Mouse (Mus musculus): ENCODE data around the gene Sh3bp1. TPM values are rescaled to one million over a fixed set of nuclear protein-coding genes. Genes with fewer than 3 reads are reported as not detected.

The Sh3bp1 gene
- total and polyA plus RNA-seq, 3 experiments = 12.3 to 69.7 (median 23.8) TPM

- TF ChIP-seq MEF2A (IDR thresholded peaks at IDR 0.05; ENCODE audit: borderline replicate concordance, low read depth, low read length) (peak; percentile 71; the same call in 1 of the 2 replicates), ZKSCAN1 (IDR thresholded peaks at IDR 0.05; ENCODE audit: borderline replicate concordance, low read depth, low read length) (no peak), MAX (IDR thresholded peaks at IDR 0.05; ENCODE audit: low read length) (no peak), BHLHE40 (IDR thresholded peaks at IDR 0.05; ENCODE audit: low read depth, low read length) (no peak)
Observed at GRCm38 (mm10) chr15:78915660-78916017, 16.1 kb downstream of the Sh3bp1 start (continued).

GRCm38 (mm10) chr15:78916052-78916826 is 16.7 kb downstream of the Sh3bp1 start:
- dilution Hi-C loops (cut with MboI; ENCODE audit: extremely low pct_ligation_motif_present, extremely low pct_unique_long_range_greater_than_20kb, low sequenced_read_pairs) = no loop called here
- no peak overlapping the region for H3K4me3 ChIP-seq (replicated peaks in 1 of 3; ENCODE audit: low read depth in 2 of 3, low read length in 2 of 3, poor library complexity in 1 of 3)
- peaks cover 10 to 31% of the 10 kb centered on the region in 2 experiments for H3K4me1 ChIP-seq (ENCODE audit: control insufficient read depth in 1 of 2, insufficient read depth in 2 of 2)
- H3K27ac ChIP-seq (ENCODE audit: insufficient read depth, low read depth) = no peak overlapping the region
- peaks cover 8% of the 10 kb centered on the region for H3K9me3 ChIP-seq (replicated peaks; ENCODE audit: low read length)
- H3K27me3 ChIP-seq (replicated peaks) = no peaks in the 10 kb centered on the region
- H3K36me3 ChIP-seq (replicated peaks in 1 of 2; ENCODE audit: control insufficient read depth in 1 of 2, insufficient read depth in 1 of 2, low read length in 1 of 2) = peaks cover 16 to 70% of the 10 kb centered on the region in 2 experiments
- no peak overlapping the region for H3K4me2 ChIP-seq (ENCODE audit: insufficient read depth, low read depth, poor library complexity, severe bottlenecking)
- H3K9ac ChIP-seq (ENCODE audit: insufficient read depth, low read depth) = no peak overlapping the region
- H3K79me2 ChIP-seq (replicated peaks; ENCODE audit: control insufficient read depth, extremely low read depth, insufficient read depth, poor library complexity, severe bottlenecking) = no peaks in the 10 kb centered on the region
- in situ Hi-C loops (cut with MboI; ENCODE audit: low pct_ligation_motif_present, low pct_unique_long_range_greater_than_20kb, low sequenced_read_pairs) = loop anchor here (25.0 kb wide), 1 partner anchor 421 kb away; the partner anchor contains the start of genes Maff and Pla2g6
- DNase-seq (ENCODE audit: extremely low read depth) = no peak
- TF ChIP-seq MEF2A (IDR thresholded peaks at IDR 0.05; ENCODE audit: borderline replicate concordance, low read depth, low read length) (no peak), JUND (conservative IDR thresholded peaks at IDR 0.05; ENCODE audit: low read depth, low read length) (no peak), PAX5 (IDR thresholded peaks at IDR 0.05; ENCODE audit: low read length) (no peak), CHD1 (IDR thresholded peaks at IDR 0.05; ENCODE audit: low read depth, low read length) (no peak), POLR2AphosphoS2 (IDR thresholded peaks at IDR 0.05; ENCODE audit: low read depth, low read length) (no peak), ZKSCAN1 (IDR thresholded peaks at IDR 0.05; ENCODE audit: borderline replicate concordance, low read depth, low read length) (no peak)

- no peak for DNase-seq (ENCODE audit: extremely low read depth)
- dilution Hi-C loops (cut with MboI; ENCODE audit: extremely low pct_ligation_motif_present, extremely low pct_unique_long_range_greater_than_20kb, low sequenced_read_pairs) (no loop called here), in situ Hi-C loops (cut with MboI; ENCODE audit: low pct_ligation_motif_present, low pct_unique_long_range_greater_than_20kb, low sequenced_read_pairs) (loop anchor here (25.0 kb wide), 1 partner anchor 419 kb away; the partner anchor contains the start of genes Maff and Pla2g6)
- H3K4me1 ChIP-seq (ENCODE audit: control insufficient read depth in 1 of 2, insufficient read depth in 2 of 2) = peaks cover 19 to 49% of the 10 kb centered on the region in 2 experiments
- H3K9me3 ChIP-seq (replicated peaks; ENCODE audit: low read length) = peaks cover 11% of the 10 kb centered on the region
- no peak overlapping the region for H3K4me2 ChIP-seq (ENCODE audit: insufficient read depth, low read depth, poor library complexity, severe bottlenecking)
- H3K79me2 ChIP-seq (replicated peaks; ENCODE audit: control insufficient read depth, extremely low read depth, insufficient read depth, poor library complexity, severe bottlenecking) = no peaks in the 10 kb centered on the region
- no peak overlapping the region for H3K9ac ChIP-seq (ENCODE audit: insufficient read depth, low read depth)
- no peak overlapping the region for H3K4me3 ChIP-seq (replicated peaks in 1 of 3; ENCODE audit: low read depth in 2 of 3, low read length in 2 of 3, poor library complexity in 1 of 3)
- no peak for TF ChIP-seq EP300 (IDR thresholded peaks at IDR 0.05; ENCODE audit: low read length)
- no peak for TF ChIP-seq NELFE (IDR thresholded peaks at IDR 0.05; ENCODE audit: low read depth, low read length)
- TF ChIP-seq SMC3 (IDR thresholded peaks at IDR 0.05; ENCODE audit: low read depth, low read length) = no peak
- no peak for TF ChIP-seq ZC3H11A (IDR thresholded peaks at IDR 0.05; ENCODE audit: low read depth, low read length)
- no peak for TF ChIP-seq KAT2A (IDR thresholded peaks at IDR 0.05; ENCODE audit: insufficient replicate concordance, low read length)
- TF ChIP-seq IRF4 (IDR thresholded peaks at IDR 0.05; ENCODE audit: low read depth, low read length) = no peak
- TF ChIP-seq MEF2A (IDR thresholded peaks at IDR 0.05; ENCODE audit: borderline replicate concordance, low read depth, low read length) = no peak
- no peak for TF ChIP-seq USF2 (conservative IDR thresholded peaks at IDR 0.05; ENCODE audit: low read depth, low read length)
- H3K36me3 ChIP-seq (replicated peaks in 1 of 2; ENCODE audit: control insufficient read depth in 1 of 2, insufficient read depth in 1 of 2, low read length in 1 of 2) = peaks cover 8 to 57% of the 10 kb centered on the region in 2 experiments
- H3K27me3 ChIP-seq (replicated peaks) = no peaks in the 10 kb centered on the region
- H3K27ac ChIP-seq (ENCODE audit: insufficient read depth, low read depth) = no peak overlapping the region
Observed at GRCm38 (mm10) chr15:78918126-78918525, 18.6 kb downstream of the Sh3bp1 start.

Data from CH12.LX (cell line).